Mouse (Mus musculus): ENCODE results near the gene Zfp93.

- TF ChIP-seq EP300 (IDR thresholded peaks at IDR 0.05; ENCODE audit: low read depth), result no peak
- TF ChIP-seq CTCF (IDR thresholded peaks at IDR 0.05; ENCODE audit: low read depth), result no peak
Measured at GRCm38 (mm10) chr7:24318942-24319341, 48.7 kb downstream of the Zfp93 start.

Measured in liver, embryonic 14.5 days (tissue).